Mouse (Mus musculus) right cerebral cortex, postnatal 14 days (tissue): ENCODE data around the gene Cdc37.

Experiments
- DNase-seq: peaks from one replicate; pipeline ENCODE4 v3.0.0; 2022

The Cdc37 gene

GRCm38 (mm10) chr9:21149654-21150419, at the start of gene Cdc37:
Gene Cdc37, minus strand, starts transcription at chr9:21149982.
- DNase-seq: peak; percentile 92

- DNase-seq: no peak
Observed at GRCm38 (mm10) chr9:21198960-21199359, 49.2 kb upstream of the Cdc37 start.

DNA sequence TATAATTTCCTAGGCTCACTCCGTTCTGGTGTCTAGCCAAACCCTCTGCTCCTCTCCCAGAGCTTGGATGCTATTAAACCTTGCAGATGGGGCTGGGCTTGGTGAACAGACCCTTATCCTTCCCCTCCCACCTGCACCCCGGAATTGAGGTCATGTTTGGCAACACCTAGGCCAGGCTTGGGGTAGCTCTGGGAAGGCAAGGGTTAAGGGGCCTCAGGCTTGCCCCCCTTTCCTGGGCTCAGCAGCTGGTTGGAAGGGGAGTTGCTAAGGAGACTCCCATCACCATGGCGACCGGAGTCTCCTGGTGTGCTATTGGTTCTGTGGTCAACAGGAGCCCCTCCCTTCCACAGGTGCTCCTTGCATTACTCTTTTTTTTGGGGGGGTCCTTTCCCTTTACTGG, 48.2 kb upstream of the Cdc37 start:
- DNase-seq: peak; percentile 74

GRCm38 (mm10) chr9:21196521-21197433, 47.0 kb upstream of the Cdc37 start:
- peak; percentile 72 for DNase-seq

DNA sequence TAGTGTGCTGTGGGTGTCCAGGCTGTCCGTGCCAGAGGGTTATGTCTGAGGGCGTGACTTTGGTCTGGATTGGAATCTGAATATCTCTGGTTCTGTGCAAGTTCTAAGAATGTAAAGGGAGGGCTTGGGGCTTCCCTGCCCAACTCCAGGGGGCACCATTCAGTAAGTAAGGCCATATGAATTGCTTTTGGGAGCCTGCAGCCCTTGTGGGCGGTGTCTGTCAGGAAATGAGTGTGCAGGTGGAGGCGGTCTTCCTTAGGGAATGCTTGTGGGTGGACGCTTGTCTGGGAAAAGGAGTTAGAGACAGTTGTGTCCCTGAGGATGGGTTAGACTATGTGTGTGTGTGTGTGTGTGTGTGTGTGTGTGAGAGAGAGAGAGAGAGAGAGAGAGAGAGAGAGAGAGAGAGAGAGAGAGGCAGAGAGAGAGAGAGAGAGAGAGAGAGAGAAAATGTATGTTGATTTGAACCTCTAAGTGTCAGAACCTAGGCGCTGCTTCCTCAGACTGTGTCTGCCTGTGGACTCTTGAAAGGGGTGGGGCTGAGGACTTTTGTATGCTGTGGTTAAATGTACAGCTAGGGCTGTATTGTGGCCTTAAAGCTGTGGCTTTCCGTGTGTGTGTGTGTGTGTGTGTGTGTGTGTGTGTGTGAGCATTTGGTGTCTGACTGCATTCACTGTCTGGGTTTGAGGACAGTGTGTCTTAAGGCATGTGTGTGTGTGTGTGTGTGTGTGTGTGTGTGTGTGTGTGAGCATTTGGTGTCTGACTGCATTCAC, 46.1 kb upstream of the Cdc37 start:
- DNase-seq: peak; percentile 39

DNA sequence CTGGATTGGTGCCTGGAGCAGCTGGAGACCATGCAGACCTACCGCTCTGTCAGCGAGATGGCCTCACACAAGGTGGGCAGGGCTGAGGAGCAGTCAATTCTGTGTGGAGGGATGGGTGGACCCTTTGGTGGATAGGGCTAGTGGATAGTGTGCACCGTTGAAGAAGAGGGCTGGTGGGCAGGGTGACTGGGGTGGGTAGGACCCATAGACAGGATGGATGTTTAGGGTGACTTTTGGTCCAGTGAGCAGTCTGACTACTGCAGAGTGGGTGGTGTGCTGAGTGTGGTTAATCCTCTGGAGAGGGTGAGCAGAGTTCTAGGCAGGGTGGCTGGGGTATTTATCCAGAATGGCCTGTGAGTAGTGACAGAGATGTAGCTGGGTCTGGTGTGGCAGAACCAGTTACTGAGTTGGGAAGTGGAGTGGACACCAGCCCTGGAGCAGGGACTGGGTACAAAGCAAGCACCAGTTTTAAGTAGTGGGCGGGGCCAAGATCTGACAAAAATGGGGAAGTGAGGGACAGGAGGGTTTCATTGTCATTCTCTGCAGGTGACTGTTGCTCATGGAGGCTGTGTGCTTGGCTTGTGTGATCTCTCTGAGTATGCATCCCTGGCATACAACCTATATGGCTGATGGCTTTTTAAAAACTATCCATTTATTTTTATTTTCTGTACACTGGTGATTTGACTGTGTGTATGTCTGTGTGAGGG, 45.2 kb upstream of the Cdc37 start:
- DNase-seq: no peak

DNA sequence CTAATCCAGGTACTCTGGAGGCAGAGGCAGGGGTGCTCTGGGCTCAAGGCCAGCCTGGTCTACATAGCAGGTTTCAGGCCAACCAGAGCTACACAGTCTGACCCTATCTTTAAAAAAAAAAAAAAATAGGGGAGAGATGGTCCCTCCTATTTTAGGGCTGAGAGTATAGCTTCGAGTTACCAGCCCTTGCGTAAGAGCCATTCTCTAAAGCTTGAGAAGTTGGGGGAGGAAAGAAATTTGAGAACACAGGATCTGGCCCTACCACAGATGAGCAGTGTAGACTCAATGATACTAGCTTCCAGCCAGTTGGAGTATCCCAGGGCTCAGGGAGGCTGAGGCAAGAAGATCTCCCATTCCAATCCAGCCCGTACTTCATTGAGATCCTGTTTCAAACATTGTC, 44.0 kb upstream of the Cdc37 start:
- DNase-seq: no peak

- DNase-seq: no peak
Observed at GRCm38 (mm10) chr9:21190670-21191069, 40.9 kb upstream of the Cdc37 start.

- no peak for DNase-seq
Observed at GRCm38 (mm10) chr9:21189905-21190304, 40.1 kb upstream of the Cdc37 start.

GRCm38 (mm10) chr9:21185436-21185835, 35.7 kb upstream of the Cdc37 start:
- DNase-seq: no peak

DNA sequence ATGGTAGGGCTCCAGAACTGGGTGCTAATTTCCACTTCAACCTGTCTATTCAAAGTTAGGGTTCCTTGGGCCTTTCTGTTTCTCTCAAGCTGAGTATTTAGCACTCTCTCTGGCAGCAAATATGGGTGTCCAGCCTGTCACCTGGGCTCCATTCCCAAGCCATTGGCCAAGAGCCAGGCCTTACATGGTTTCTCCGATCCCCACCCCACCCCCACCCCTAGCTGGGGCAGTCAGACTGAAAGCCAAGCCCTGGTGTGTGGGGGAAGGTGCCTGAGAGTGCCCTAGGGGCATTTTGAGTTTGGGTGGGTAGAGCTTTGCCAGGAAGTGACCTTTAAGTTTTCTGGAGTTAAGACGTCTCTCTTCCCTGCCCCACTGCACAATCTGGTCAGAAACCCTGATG, 35.0 kb upstream of the Cdc37 start:
- DNase-seq: no peak

DNA sequence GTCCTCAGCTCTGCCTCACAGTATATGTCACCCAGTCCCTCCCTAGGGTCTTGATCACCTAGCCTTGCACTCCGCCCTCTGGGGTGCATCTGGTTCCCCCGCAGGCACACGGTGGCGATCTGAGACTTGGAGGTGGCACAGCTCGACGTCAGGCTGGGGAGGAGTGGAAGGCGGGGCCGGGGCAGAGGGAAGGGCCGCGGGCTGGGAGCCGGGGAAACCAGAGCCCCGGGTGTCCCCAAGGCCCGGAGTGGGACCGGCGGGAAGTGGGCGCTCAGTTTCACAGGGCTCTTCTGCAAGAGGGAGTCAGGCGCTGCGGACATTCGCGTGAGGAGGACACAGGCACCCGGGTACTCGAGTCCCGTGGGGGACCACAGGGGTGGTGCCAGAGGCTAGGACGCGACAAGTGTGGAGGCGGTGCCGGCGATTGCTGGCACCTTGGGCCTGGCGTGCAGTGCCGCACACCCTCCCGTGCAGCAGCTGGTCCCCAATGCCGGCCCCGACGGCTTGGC, 34.2 kb upstream of the Cdc37 start:
- no peak for DNase-seq

DNA sequence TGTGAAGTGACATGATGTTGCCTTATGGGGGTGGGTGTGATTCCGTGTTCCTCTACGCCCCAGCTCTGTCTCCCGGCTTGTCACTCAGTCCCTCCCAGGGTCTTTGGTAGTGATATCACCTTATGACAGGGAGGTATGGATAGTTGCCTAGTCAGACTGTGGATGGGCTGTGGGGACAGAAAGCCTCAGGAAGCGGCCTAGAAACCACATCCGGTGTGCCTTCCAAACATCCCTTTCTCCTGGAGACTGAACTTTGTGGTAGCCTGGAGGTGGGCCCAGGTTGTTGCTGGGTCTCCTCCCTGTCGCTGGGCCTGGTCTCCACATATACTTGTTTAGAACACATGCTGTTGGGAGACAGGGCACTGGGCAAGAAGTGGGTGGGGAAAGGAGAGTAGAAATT, 33.6 kb upstream of the Cdc37 start:
- DNase-seq: no peak

DNA sequence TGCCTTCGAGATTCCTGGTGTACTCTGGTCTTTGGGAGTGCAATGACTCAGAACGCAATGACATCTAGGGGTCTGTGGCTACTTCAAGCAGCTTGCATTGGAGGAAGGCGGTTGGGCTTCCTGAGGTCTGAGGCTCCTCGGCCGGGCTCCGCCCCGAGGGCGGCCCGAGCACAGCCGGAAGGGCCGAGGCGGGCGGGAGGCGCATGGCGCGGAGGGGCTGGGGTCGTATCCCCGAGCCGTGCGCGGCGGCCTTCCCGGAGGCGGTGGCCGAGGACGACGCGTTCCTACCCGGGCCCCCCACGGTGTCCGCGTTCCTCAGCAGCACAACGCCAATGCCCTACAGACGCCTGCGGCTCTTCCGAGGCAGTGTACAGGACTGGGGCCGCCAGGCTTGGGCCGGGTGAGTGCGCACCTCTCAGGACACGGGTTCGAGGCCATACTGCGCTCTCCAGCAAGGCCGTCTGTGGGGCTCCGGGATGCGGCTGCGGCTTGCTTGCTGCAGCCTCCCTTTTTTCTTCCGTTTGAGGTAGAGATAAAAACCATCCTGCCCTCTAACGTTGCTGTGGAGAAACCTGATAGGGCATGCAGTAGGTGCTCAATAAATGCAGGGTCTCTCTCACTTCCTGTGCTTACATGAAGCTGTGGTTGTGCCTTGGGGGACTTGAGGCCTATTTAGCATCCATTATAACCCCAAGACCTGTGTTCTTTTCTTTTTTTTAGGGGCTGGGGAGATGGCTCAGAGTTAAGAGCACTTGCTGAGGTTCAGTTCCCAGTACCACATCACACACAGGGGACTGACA, 31.8 kb upstream of the Cdc37 start:
- no peak for DNase-seq

- no peak for DNase-seq
Observed at GRCm38 (mm10) chr9:21180841-21181240, 31.1 kb upstream of the Cdc37 start.

- no peak for DNase-seq
Observed at GRCm38 (mm10) chr9:21180402-21180801, 30.6 kb upstream of the Cdc37 start.

DNA sequence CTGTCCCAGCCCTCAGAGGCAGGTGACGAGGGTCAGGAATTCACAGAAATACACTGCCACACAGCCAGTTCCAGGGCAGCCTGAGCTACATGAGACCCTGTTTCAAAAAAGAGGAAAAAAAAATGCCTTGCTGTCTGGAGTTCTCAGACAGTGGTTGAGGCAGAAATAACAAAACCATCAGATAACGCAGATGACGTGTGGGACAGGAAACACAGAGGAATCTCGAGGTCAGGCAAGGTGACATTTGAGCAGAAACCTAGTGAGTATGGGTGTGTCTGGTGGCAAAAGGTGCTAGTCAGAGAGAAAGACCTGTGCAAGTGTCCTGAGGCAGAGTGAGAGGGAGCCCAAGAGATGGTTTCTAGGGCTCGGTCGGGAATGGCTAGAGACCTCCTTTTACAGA, 22.6 kb upstream of the Cdc37 start:
- no peak for DNase-seq

DNA sequence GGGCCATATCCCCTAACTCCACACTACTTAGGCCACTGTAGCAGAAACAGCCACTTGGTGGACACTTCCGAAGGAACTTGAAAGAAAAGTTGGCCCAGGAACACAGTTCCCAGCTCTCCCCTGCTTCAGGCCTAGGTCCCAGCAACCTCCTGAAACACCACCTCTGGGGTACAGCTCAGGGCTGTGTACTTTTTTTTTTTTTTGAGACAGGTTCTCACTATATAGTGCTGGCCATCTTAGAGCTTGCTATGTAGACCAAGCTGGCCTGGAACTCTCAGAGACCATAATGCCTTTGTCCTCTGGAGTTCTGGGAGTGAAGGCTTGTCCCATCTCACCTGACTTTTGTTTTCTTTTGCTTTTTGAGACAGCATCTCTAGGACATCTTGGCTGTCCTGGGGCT, 19.4 kb upstream of the Cdc37 start:
- no peak for DNase-seq

- peak; percentile 72 for DNase-seq
Observed at GRCm38 (mm10) chr9:21168161-21169123, 18.7 kb upstream of the Cdc37 start.
